Mouse (Mus musculus): ENCODE results near the gene Ppp1r13b. TPM values are rescaled to one million over a fixed set of nuclear protein-coding genes. Genes with fewer than 3 reads are reported as not detected.
A peak's percentile ranks its signal among the peaks of the same experiment; 100 is the strongest.

The Ppp1r13b gene
- polyA plus RNA-seq, 1 experiment: 4.8 TPM

DNA sequence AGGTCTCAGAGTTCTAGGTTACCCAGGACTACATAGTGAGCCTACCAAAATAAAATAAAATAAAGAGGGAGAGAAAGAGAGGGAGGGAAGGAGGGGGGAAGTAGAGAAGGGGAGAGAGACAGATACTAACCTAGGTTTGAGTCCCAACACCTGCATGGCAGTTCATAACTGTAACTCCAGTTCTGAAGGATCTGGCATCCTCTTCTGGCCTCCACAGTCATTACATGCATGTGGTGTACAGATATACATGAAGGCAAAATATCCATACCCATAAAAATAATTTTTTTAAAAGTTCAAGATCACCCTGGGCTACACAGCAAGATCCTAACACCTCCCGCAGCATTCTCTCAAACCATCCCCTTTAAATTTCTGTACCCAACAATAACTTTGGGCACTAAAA lies 20.9 kb downstream of the Ppp1r13b start:
- no peak overlapping the region for H3ac ChIP-seq (ENCODE audit: control insufficient read depth, insufficient read length, low read depth)
- no peaks in the 10 kb centered on the region for H3K79me3 ChIP-seq (ENCODE audit: low read depth)
- TF ChIP-seq CTCF (IDR thresholded peaks at IDR 0.05; ENCODE audit: control insufficient read depth, insufficient read depth, insufficient read length) (no peak), USF1 (IDR thresholded peaks at IDR 0.05; ENCODE audit: low read depth) (no peak), FOSL1 (IDR thresholded peaks at IDR 0.05; ENCODE audit: insufficient read depth, low read length, poor library complexity, severe bottlenecking) (no peak), MAX (IDR thresholded peaks at IDR 0.05) (no peak), MYOD1 (IDR thresholded peaks at IDR 0.05; ENCODE audit: control insufficient read depth, insufficient read length, low read depth) (no peak), MYOG (IDR thresholded peaks at IDR 0.05; ENCODE audit: control insufficient read depth, extremely low read depth, insufficient read length) (no peak), CEBPB (IDR thresholded peaks at IDR 0.05; ENCODE audit: low read depth) (no peak)
- no peaks in the 10 kb centered on the region for H3K36me3 ChIP-seq (ENCODE audit: control insufficient read depth, insufficient read depth)
- H3K4me3 ChIP-seq (ENCODE audit: insufficient read depth, poor library complexity, severe bottlenecking): no peak overlapping the region
- H3K27me3 ChIP-seq (ENCODE audit: control insufficient read depth, insufficient read depth, insufficient read length): no peaks in the 10 kb centered on the region
- H3K79me2 ChIP-seq (ENCODE audit: control insufficient read depth, insufficient read depth): no peaks in the 10 kb centered on the region

DNA sequence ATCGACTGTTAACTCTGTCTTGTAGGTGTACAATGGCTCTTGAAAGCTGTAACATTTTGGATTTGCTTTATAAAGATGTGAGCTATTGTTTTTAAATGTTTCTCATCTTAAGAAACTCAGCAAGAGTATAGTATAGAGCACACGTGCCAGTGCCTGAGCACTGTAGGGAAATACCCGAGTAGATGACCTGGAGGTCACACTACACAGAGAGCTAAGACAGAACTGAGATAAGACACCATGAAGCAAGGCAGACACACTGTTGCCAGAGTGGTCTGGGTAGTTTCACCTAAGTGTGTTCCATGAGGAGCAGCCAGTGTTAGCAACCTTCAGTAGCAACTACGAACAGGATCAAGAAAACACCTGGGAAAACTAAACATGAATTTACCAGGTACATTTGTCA lies 25.1 kb downstream of the Ppp1r13b start:
- no peaks in the 10 kb centered on the region for H3K36me3 ChIP-seq (ENCODE audit: control insufficient read depth, insufficient read depth)
- H3K4me3 ChIP-seq (ENCODE audit: insufficient read depth, poor library complexity, severe bottlenecking): no peak overlapping the region
- H3K79me2 ChIP-seq (ENCODE audit: control insufficient read depth, insufficient read depth): no peaks in the 10 kb centered on the region
- H3K27me3 ChIP-seq (ENCODE audit: control insufficient read depth, insufficient read depth, insufficient read length): no peaks in the 10 kb centered on the region
- H3ac ChIP-seq (ENCODE audit: control insufficient read depth, insufficient read length, low read depth): no peak overlapping the region
- TF ChIP-seq MYOD1 (IDR thresholded peaks at IDR 0.05; ENCODE audit: control insufficient read depth, insufficient read length, low read depth): no peak
- TF ChIP-seq CTCF (IDR thresholded peaks at IDR 0.05; ENCODE audit: control insufficient read depth, insufficient read depth, insufficient read length): no peak
- TF ChIP-seq USF1 (IDR thresholded peaks at IDR 0.05; ENCODE audit: low read depth): no peak
- no peak for TF ChIP-seq MYOG (IDR thresholded peaks at IDR 0.05; ENCODE audit: control insufficient read depth, extremely low read depth, insufficient read length)
- no peak for TF ChIP-seq CEBPB (IDR thresholded peaks at IDR 0.05; ENCODE audit: low read depth)
- TF ChIP-seq FOSL1 (IDR thresholded peaks at IDR 0.05; ENCODE audit: insufficient read depth, low read length, poor library complexity, severe bottlenecking): no peak
- TF ChIP-seq MAX (IDR thresholded peaks at IDR 0.05): no peak
- H3K79me3 ChIP-seq (ENCODE audit: low read depth): peaks cover 2% of the 10 kb centered on the region

- Histone ChIP-seq H3K4me3 (ENCODE audit: insufficient read depth, poor library complexity, severe bottlenecking) (no peak overlapping the region), H3K79me3 (ENCODE audit: low read depth) (peaks cover 2% of the 10 kb centered on the region), H3K79me2 (ENCODE audit: control insufficient read depth, insufficient read depth) (no peaks in the 10 kb centered on the region), H3ac (ENCODE audit: control insufficient read depth, insufficient read length, low read depth) (no peak overlapping the region), H3K27me3 (ENCODE audit: control insufficient read depth, insufficient read depth, insufficient read length) (no peaks in the 10 kb centered on the region), H3K36me3 (ENCODE audit: control insufficient read depth, insufficient read depth) (no peaks in the 10 kb centered on the region)
- no peak for TF ChIP-seq MAX (IDR thresholded peaks at IDR 0.05)
- TF ChIP-seq USF1 (IDR thresholded peaks at IDR 0.05; ENCODE audit: low read depth): no peak
- no peak for TF ChIP-seq CTCF (IDR thresholded peaks at IDR 0.05; ENCODE audit: control insufficient read depth, insufficient read depth, insufficient read length)
- no peak for TF ChIP-seq MYOD1 (IDR thresholded peaks at IDR 0.05; ENCODE audit: control insufficient read depth, insufficient read length, low read depth)
- no peak for TF ChIP-seq CEBPB (IDR thresholded peaks at IDR 0.05; ENCODE audit: low read depth)
- TF ChIP-seq FOSL1 (IDR thresholded peaks at IDR 0.05; ENCODE audit: insufficient read depth, low read length, poor library complexity, severe bottlenecking): no peak
- no peak for TF ChIP-seq MYOG (IDR thresholded peaks at IDR 0.05; ENCODE audit: control insufficient read depth, extremely low read depth, insufficient read length)
These were observed 25.9 kb downstream of the Ppp1r13b start for GRCm38 (mm10) chr12:111882022-111882421.

GRCm38 (mm10) chr12:111878213-111878612 lies 29.7 kb downstream of the Ppp1r13b start:
- TF ChIP-seq USF1 (IDR thresholded peaks at IDR 0.05; ENCODE audit: low read depth) (no peak), CTCF (IDR thresholded peaks at IDR 0.05; ENCODE audit: control insufficient read depth, insufficient read depth, insufficient read length) (peak; percentile 16), MYOG (IDR thresholded peaks at IDR 0.05; ENCODE audit: control insufficient read depth, extremely low read depth, insufficient read length) (no peak), MYOD1 (IDR thresholded peaks at IDR 0.05; ENCODE audit: control insufficient read depth, insufficient read length, low read depth) (no peak)
- H3K36me3 ChIP-seq (ENCODE audit: control insufficient read depth, insufficient read depth): no peaks in the 10 kb centered on the region

DNA sequence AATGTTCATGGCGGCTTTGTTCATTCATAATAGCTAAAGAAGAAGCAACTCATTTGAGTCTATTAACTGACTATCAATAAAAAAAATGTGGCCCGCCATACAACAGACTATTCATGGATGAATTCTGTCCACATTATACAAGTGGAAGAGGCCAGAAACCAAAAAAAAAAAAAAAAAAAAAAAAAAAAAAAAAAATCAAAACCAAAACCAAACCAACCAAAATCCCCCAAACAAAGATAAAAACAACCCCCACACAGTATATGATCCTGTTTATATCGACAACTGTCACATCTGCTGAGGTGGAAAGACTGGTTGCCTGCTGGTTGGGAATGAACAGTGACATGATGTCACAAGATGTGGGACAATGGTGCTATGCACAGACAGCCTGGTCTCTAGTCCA lies 32.4 kb downstream of the Ppp1r13b start:
- H3K79me3 ChIP-seq (ENCODE audit: low read depth): peaks cover 2% of the 10 kb centered on the region
- H3K27me3 ChIP-seq (ENCODE audit: control insufficient read depth, insufficient read depth, insufficient read length): no peaks in the 10 kb centered on the region
- TF ChIP-seq MAX (IDR thresholded peaks at IDR 0.05) (no peak), FOSL1 (IDR thresholded peaks at IDR 0.05; ENCODE audit: insufficient read depth, low read length, poor library complexity, severe bottlenecking) (no peak), MYOG (IDR thresholded peaks at IDR 0.05; ENCODE audit: control insufficient read depth, extremely low read depth, insufficient read length) (no peak), MYOD1 (IDR thresholded peaks at IDR 0.05; ENCODE audit: control insufficient read depth, insufficient read length, low read depth) (no peak), CEBPB (IDR thresholded peaks at IDR 0.05; ENCODE audit: low read depth) (no peak), USF1 (IDR thresholded peaks at IDR 0.05; ENCODE audit: low read depth) (no peak), CTCF (IDR thresholded peaks at IDR 0.05; ENCODE audit: control insufficient read depth, insufficient read depth, insufficient read length) (no peak)
- no peak overlapping the region for H3K4me3 ChIP-seq (ENCODE audit: insufficient read depth, poor library complexity, severe bottlenecking)
- no peaks in the 10 kb centered on the region for H3K79me2 ChIP-seq (ENCODE audit: control insufficient read depth, insufficient read depth)
- peaks cover 6% of the 10 kb centered on the region for H3K36me3 ChIP-seq (ENCODE audit: control insufficient read depth, insufficient read depth)
- no peak overlapping the region for H3ac ChIP-seq (ENCODE audit: control insufficient read depth, insufficient read length, low read depth)

More at GRCm38 (mm10) chr12:111878213-111878612, 29.7 kb downstream of the Ppp1r13b start:
- peaks cover 2% of the 10 kb centered on the region for H3K79me3 ChIP-seq (ENCODE audit: low read depth)
- no peak overlapping the region for H3ac ChIP-seq (ENCODE audit: control insufficient read depth, insufficient read length, low read depth)
- no peak overlapping the region for H3K4me3 ChIP-seq (ENCODE audit: insufficient read depth, poor library complexity, severe bottlenecking)
- no peaks in the 10 kb centered on the region for H3K79me2 ChIP-seq (ENCODE audit: control insufficient read depth, insufficient read depth)
- H3K27me3 ChIP-seq (ENCODE audit: control insufficient read depth, insufficient read depth, insufficient read length): no peaks in the 10 kb centered on the region

- H3ac ChIP-seq (ENCODE audit: control insufficient read depth, insufficient read length, low read depth): no peak overlapping the region
- H3K27me3 ChIP-seq (ENCODE audit: control insufficient read depth, insufficient read depth, insufficient read length): no peaks in the 10 kb centered on the region
- H3K79me3 ChIP-seq (ENCODE audit: low read depth): no peaks in the 10 kb centered on the region
- peaks cover 6% of the 10 kb centered on the region for H3K36me3 ChIP-seq (ENCODE audit: control insufficient read depth, insufficient read depth)
- TF ChIP-seq USF1 (IDR thresholded peaks at IDR 0.05; ENCODE audit: low read depth) (no peak), MYOG (IDR thresholded peaks at IDR 0.05; ENCODE audit: control insufficient read depth, extremely low read depth, insufficient read length) (no peak), CEBPB (IDR thresholded peaks at IDR 0.05; ENCODE audit: low read depth) (no peak), CTCF (IDR thresholded peaks at IDR 0.05; ENCODE audit: control insufficient read depth, insufficient read depth, insufficient read length) (no peak), MAX (IDR thresholded peaks at IDR 0.05) (no peak)
- H3K4me3 ChIP-seq (ENCODE audit: insufficient read depth, poor library complexity, severe bottlenecking): no peak overlapping the region
- no peaks in the 10 kb centered on the region for H3K79me2 ChIP-seq (ENCODE audit: control insufficient read depth, insufficient read depth)
These were observed 33.2 kb downstream of the Ppp1r13b start for GRCm38 (mm10) chr12:111874601-111875140.
